Mouse (Mus musculus) embryonic fibroblast, embryonic 13.5 days (primary cell): ENCODE results near the gene Gm960.

Source experiments
- CTCF ChIP-seq: IDR thresholded peaks from 2 replicates; pipeline ENCODE4 v1.5.1; 2011; ENCODE audit warnings: mild to moderate bottlenecking, control low read depth, low read length, moderate library complexity, borderline replicate concordance; ENCODE audit not compliant: insufficient read depth
- POLR2A ChIP-seq: IDR thresholded peaks from 2 replicates; pipeline ENCODE4 v1.6.1; 2011; ENCODE audit warnings: low read depth, mild to moderate bottlenecking, control low read depth, low read length, moderate library complexity

DNA sequence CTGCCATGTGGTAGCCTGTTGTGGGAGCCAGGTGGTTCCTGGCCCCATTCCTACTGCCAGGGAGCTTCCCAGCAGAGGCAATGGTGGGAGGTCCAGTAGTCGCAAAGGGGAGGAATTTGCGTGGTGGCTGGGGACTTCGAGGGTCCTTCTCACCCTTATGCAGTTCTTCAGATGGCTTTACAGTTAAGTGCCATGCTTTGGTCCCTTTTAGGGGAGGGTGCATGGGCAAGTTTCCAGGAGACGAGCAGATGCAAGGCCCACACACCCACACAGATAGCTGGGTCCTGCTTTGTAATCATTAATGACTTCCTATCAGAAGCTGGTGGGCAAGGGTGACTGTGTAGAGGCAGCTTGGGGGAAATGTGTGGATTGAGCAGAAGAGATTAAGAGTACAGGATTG, 81.9 kb downstream of the Gm960 start:
- no peak for TF ChIP-seq CTCF
- TF ChIP-seq POLR2A = no peak
